12 mouse cellular contexts compared by ENCODE assay signal in genomic region chr9:53007395-53007794, GRCm38 (mm10).
"Had no signal": no experiment of that assay in that cellular context is flagged by ENCODE, and none has a peak within 500 bp of the region (broad histone marks: within the 10 kb centered on the region; RNA-seq: fewer than 3 reads in every experiment).

No protein-coding gene starts in this region.

- DNase-seq: kidney, adult 11 months; kidney, adult 8-10 months; kidney, postnatal 10 days; kidney, postnatal 36 days; layer of hippocampus, postnatal 36 days; liver, postnatal 0 days; retina, postnatal 1 day; right cerebral cortex, postnatal 25 days; spleen, adult 18-20 months; thymus, adult 18-20 months; thymus, postnatal 14 days; thymus, postnatal 4 days had no signal
